Mouse (Mus musculus) erythroblast, embryonic 14.5 days (primary cell): Measurements from ENCODE around the gene Mstn.

ENCODE experiments used
- GATA1 ChIP-seq: IDR thresholded peaks from 2 replicates; pipeline ENCODE4 v1.6.1; 2012; ENCODE audit warnings: low read length, inconsistent platforms, mixed read lengths
- TAL1 ChIP-seq: IDR thresholded peaks from 3 replicates; pipeline ENCODE4 v1.6.1; 2012; ENCODE audit warnings: low read length, inconsistent platforms, mixed read lengths

DNA sequence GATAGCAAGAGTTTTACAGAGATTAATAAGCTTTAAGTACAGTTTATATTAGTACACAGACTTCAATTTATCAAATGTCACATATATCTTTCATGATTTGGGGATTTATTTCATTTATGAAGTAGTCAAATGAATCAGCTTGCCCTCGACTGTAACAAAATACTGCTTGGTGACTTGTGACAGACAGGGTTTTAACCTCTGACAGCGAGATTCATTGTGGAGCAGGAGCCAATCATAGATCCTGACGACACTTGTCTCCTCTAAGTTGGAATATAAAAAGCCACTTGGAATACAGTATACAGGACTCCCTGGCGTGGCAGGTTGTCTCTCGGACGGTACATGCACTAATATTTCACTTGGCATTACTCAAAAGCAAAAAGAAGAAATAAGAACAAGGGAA, at the start of gene Mstn:
- TF ChIP-seq TAL1 (no peak), GATA1 (no peak)
